Mouse (Mus musculus) megakaryocyte, embryonic 14.5 days (primary cell): Measurements from ENCODE around the gene Bloc1s1. TPM values are rescaled to one million over a fixed set of nuclear protein-coding genes. Genes with fewer than 3 reads are reported as not detected.

ENCODE experiments used
- H3K27me3 ChIP-seq: replicated peaks from 2 replicates; pipeline ENCODE3; 2012; ENCODE audit warnings: inconsistent platforms
- H3K36me3 ChIP-seq: replicated peaks from 2 replicates; pipeline ENCODE3; 2012; ENCODE audit warnings: low read length, inconsistent platforms, mixed read lengths
- H3K4me1 ChIP-seq: 2 replicates; pipeline ENCODE4 v1.6.1; 2012; ENCODE audit warnings: inconsistent platforms
- H3K4me3 ChIP-seq: replicated peaks from 2 replicates; pipeline ENCODE3; 2012; ENCODE audit warnings: moderate library complexity, mild to moderate bottlenecking, inconsistent platforms
- H3K9me3 ChIP-seq: 2 replicates; pipeline ENCODE4 v1.6.1; 2012; ENCODE audit warnings: inconsistent platforms
- FLI1 ChIP-seq: IDR thresholded peaks from 2 replicates; pipeline ENCODE4 v1.6.1; 2012; ENCODE audit warnings: low read length, inconsistent platforms, mixed read lengths
- GATA1 ChIP-seq: IDR thresholded peaks from 3 replicates; pipeline ENCODE4 v1.6.1; 2012; ENCODE audit warnings: mixed read lengths, low read length, inconsistent platforms, borderline replicate concordance
- polyA plus RNA-seq: library from polyadenylated mRNA; stranded (reverse); fragments of >175 nt; gene quantifications from 2 replicates; pipeline ENCODE4 v1.2.3, GENCODE M21; 2012; ENCODE audit warnings: low replicate concordance; ENCODE audit not compliant: insufficient read depth

Bloc1s1 gene
- 56.5 and 587 TPM in 2 replicates for polyA plus RNA-seq

DNA sequence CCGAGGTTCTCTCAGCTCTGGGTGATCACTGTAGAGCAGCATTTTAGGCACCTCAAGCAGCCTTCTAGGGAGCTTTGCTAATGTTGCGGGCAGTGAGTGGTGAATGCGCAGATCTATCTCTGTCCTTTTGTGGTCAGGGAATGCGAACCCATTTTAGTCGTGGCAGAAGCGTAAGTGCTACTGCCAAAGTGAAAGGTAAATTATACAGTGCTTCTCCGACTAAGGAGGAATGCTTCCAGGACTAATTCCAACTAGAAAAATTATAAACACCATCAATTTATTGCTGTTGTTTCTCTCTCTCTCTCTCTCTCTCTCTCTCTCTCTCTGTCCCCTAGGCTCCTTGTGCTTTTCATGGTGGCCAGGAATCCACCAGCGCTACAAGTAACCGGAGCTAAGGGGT lies at the start of gene Bloc1s1:
TSS of gene Bloc1s1 (minus strand) at position 101 of the 400 bp plus-strand sequence.
- H3K36me3 ChIP-seq, result peaks cover 30% of the 10 kb centered on the region
- H3K9me3 ChIP-seq, result no peaks in the 10 kb centered on the region
- H3K4me3 ChIP-seq, result peak within 1 kb of the TSS; percentile 93
- peaks cover 64% of the 10 kb centered on the region for H3K4me1 ChIP-seq
- H3K27me3 ChIP-seq, result peaks cover 13% of the 10 kb centered on the region
- TF ChIP-seq GATA1 (no peak), FLI1 (no peak)

DNA sequence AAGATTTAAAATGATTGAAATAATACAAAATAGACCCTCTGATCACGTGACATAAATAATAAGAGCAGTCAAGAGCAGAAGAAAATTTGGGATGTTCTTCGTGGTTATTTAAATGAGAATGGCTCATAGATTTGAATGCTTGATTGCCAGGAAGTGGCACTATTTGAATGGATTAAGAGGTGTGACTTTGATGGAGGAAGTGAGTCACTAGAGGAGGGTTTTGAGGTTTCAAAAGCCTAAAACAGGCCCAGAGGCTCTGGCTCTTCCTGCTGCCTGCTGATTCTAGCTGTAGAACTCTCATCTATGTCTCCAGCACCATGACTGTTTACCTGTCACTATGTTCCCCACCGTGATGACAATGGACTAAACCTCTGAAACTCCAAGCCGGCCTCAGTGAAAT lies 49.0 kb upstream of the Bloc1s1 start:
- Histone ChIP-seq H3K9me3 (0 out of 2 replicates have a peak, but pooled peaks cover 2% of the 10 kb centered on the region), H3K27me3 (no peaks in the 10 kb centered on the region), H3K36me3 (no peaks in the 10 kb centered on the region), H3K4me1 (peaks cover 46% of the 10 kb centered on the region), H3K4me3 (no peak overlapping the region)
- TF ChIP-seq FLI1 (no peak), GATA1 (no peak)

GRCm38 (mm10) chr10:128970740-128971250 lies 47.0 kb upstream of the Bloc1s1 start:
- H3K36me3 ChIP-seq, result no peaks in the 10 kb centered on the region
- H3K4me1 ChIP-seq, result peaks cover 31% of the 10 kb centered on the region
- no peaks in the 10 kb centered on the region for H3K27me3 ChIP-seq
- H3K4me3 ChIP-seq, result no peak overlapping the region
- H3K9me3 ChIP-seq, result 0 out of 2 replicates have a peak, but pooled peaks cover 2% of the 10 kb centered on the region
- no peak for TF ChIP-seq GATA1
- TF ChIP-seq FLI1, result no peak

DNA sequence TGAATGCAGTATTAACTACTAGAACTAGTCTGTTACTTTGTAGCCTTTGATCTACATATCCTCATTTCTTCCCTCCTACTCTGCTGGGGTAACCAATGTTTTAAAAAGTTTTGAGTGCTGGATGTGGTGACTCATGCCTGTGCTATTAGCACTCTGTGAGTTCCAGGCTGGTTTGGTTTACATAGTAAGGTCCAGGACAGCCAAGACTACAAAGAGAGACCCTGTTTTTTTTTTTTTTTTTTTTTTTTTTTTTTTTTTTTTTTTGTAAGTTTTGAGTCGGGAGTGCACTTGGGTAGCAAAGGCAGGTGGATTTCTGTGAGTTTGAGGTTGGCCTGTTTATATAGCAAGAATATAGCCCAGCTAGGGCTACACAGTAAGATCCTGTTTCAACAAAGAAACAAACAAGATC lies 44.5 kb upstream of the Bloc1s1 start:
- no peaks in the 10 kb centered on the region for H3K36me3 ChIP-seq
- no peak overlapping the region for H3K4me3 ChIP-seq
- peaks cover 30% of the 10 kb centered on the region for H3K4me1 ChIP-seq
- no peaks in the 10 kb centered on the region for H3K27me3 ChIP-seq
- 0 out of 2 replicates have a peak, but pooled peaks cover 2% of the 10 kb centered on the region for H3K9me3 ChIP-seq
- TF ChIP-seq GATA1 (no peak), FLI1 (no peak)

- no peak overlapping the region for H3K4me3 ChIP-seq
- peaks cover 30% of the 10 kb centered on the region for H3K4me1 ChIP-seq
- no peaks in the 10 kb centered on the region for H3K27me3 ChIP-seq
- H3K36me3 ChIP-seq, result no peaks in the 10 kb centered on the region
- no peaks in the 10 kb centered on the region for H3K9me3 ChIP-seq
- TF ChIP-seq FLI1, result no peak
- no peak for TF ChIP-seq GATA1
Measured at GRCm38 (mm10) chr10:128965871-128966270, 42.0 kb upstream of the Bloc1s1 start.

DNA sequence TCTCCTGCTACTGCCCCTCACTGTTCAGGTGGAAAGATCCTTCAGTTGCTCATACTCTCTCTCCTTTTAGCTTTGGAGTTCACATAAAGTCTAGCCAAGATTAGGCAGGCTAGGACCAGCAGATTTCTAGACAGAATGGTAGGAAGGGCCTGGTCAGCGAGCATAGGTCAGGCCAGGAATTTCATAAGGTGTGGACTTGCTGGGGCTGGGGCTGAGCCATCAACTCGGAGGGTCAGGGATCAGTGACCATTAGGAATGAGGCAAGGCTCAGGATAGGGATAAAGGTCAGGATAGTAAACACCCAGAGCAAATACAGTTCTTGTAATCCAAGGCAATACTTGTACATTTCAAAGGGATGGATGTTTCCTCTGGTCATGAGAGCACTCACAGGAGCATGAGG lies 41.1 kb upstream of the Bloc1s1 start:
- TF ChIP-seq GATA1 (no peak), FLI1 (no peak)
- H3K36me3 ChIP-seq, result no peaks in the 10 kb centered on the region
- no peaks in the 10 kb centered on the region for H3K9me3 ChIP-seq
- H3K4me3 ChIP-seq, result no peak overlapping the region
- H3K4me1 ChIP-seq, result peaks cover 27% of the 10 kb centered on the region
- peaks cover 5% of the 10 kb centered on the region for H3K27me3 ChIP-seq

GRCm38 (mm10) chr10:128960590-128961584 lies 37.1 kb upstream of the Bloc1s1 start, which contains the start of gene Mettl7b:
Mettl7b (minus strand) TSS chr10:128960988.
- Histone ChIP-seq H3K27me3 (peaks cover 36% of the 10 kb centered on the region), H3K9me3 (no peaks in the 10 kb centered on the region; the same call in 1 of the 2 replicates), H3K36me3 (no peaks in the 10 kb centered on the region), H3K4me3 (no peak within 1 kb of the TSS), H3K4me1 (peaks cover 20% of the 10 kb centered on the region)
- no peak for TF ChIP-seq FLI1
- TF ChIP-seq GATA1, result no peak

DNA sequence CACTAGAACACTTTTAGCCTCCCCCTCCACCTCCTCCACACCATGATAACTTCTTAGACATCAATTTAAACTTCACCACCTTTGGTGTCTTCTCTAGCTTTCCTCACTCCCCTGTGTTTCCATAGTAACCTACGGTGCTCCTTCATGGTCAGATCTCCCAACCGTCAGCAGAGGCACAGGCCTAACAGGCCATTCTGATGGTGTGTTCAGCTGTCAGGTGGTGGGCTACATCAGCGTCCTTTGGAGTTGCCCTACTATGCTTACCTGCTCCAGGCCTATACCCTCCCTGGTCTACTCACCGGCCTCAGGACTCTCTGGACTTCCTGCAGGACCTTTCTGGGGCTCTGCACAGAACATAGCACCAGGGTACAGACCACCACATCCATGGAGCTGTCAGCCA lies 36.3 kb upstream of the Bloc1s1 start:
- peaks cover 21% of the 10 kb centered on the region for H3K4me1 ChIP-seq
- TF ChIP-seq GATA1, result no peak
- no peak for TF ChIP-seq FLI1
- no peaks in the 10 kb centered on the region for H3K36me3 ChIP-seq
- H3K9me3 ChIP-seq, result no peaks in the 10 kb centered on the region; the same call in 1 of the 2 replicates
- no peak overlapping the region for H3K4me3 ChIP-seq
- H3K27me3 ChIP-seq, result peaks cover 42% of the 10 kb centered on the region

DNA sequence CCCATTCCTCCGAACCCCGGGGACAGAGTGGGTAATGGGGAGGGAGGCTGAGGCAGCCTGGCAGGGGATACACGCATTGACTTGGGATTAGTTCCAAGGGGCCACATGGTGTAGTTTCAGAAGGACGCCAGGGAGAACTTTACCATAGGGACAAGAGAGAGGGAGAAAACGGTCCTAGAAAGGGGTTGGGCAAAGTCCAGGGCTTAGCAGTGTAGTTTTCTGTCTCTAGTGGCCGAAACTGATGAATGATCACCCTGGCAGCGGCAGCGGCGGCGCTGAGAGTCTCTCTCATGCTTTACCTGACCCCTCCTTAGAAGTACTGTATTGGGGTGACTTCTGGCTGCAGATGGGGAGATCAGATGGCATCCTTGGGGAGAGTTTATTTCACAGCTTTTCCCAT lies 34.5 kb upstream of the Bloc1s1 start:
- Histone ChIP-seq H3K4me1 (peaks cover 21% of the 10 kb centered on the region), H3K4me3 (no peak overlapping the region), H3K27me3 (peaks cover 49% of the 10 kb centered on the region), H3K9me3 (no peaks in the 10 kb centered on the region; the same call in 1 of the 2 replicates), H3K36me3 (no peaks in the 10 kb centered on the region)
- TF ChIP-seq GATA1, result no peak
- no peak for TF ChIP-seq FLI1

GRCm38 (mm10) chr10:128950208-128950887 lies 26.5 kb upstream of the Bloc1s1 start:
- peaks cover 46% of the 10 kb centered on the region for H3K27me3 ChIP-seq
- no peak overlapping the region for H3K4me3 ChIP-seq
- peaks cover 26% of the 10 kb centered on the region for H3K4me1 ChIP-seq
- no peaks in the 10 kb centered on the region for H3K36me3 ChIP-seq
- no peaks in the 10 kb centered on the region; the same call in 1 of the 2 replicates for H3K9me3 ChIP-seq
- no peak for TF ChIP-seq FLI1
- no peak for TF ChIP-seq GATA1
